Mouse (Mus musculus): ENCODE data around the gene Med14.

Med14 gene

GRCm38 (mm10) chrX:12761626-12762333 lies at the start of gene Med14:
Gene Med14, minus strand, starts transcription at chrX:12762073.
- peak; percentile 88 for DNase-seq (ENCODE audit: low read depth, low spot score)

GRCm38 (mm10) chrX:12800559-12800958 lies 38.7 kb upstream of the Med14 start:
- DNase-seq (ENCODE audit: low read depth, low spot score): no peak

GRCm38 (mm10) chrX:12794842-12795241 lies 33.0 kb upstream of the Med14 start:
- peak; percentile 7 for DNase-seq (ENCODE audit: low read depth, low spot score)

GRCm38 (mm10) chrX:12791674-12792340 lies 29.9 kb upstream of the Med14 start:
- DNase-seq (ENCODE audit: low read depth, low spot score): no peak

GRCm38 (mm10) chrX:12773236-12773635 lies 11.4 kb upstream of the Med14 start:
- no peak for DNase-seq (ENCODE audit: low read depth, low spot score)

- no peak for DNase-seq (ENCODE audit: low read depth, low spot score)
These were observed 9.7 kb upstream of the Med14 start for GRCm38 (mm10) chrX:12771561-12771960.

GRCm38 (mm10) chrX:12768571-12768970 lies 6.7 kb upstream of the Med14 start:
- no peak for DNase-seq (ENCODE audit: low read depth, low spot score)

GRCm38 (mm10) chrX:12766846-12767564 lies 5.1 kb upstream of the Med14 start:
- no peak for DNase-seq (ENCODE audit: low read depth, low spot score)

- DNase-seq (ENCODE audit: low read depth, low spot score): no peak
These were observed 1.4 kb upstream of the Med14 start for GRCm38 (mm10) chrX:12763127-12763834.

- DNase-seq (ENCODE audit: low read depth, low spot score): no peak
These were observed 657 bp upstream of the Med14 start for GRCm38 (mm10) chrX:12762334-12763126.

GRCm38 (mm10) chrX:12761259-12761625 lies 631 bp downstream of the Med14 start:
- peak; percentile 31 for DNase-seq (ENCODE audit: low read depth, low spot score)

GRCm38 (mm10) chrX:12760501-12760900 lies 1.4 kb downstream of the Med14 start:
- no peak for DNase-seq (ENCODE audit: low read depth, low spot score)

- DNase-seq (ENCODE audit: low read depth, low spot score): no peak
These were observed 2.2 kb downstream of the Med14 start for GRCm38 (mm10) chrX:12759625-12760024.

- DNase-seq (ENCODE audit: low read depth, low spot score): no peak
These were observed 14.0 kb downstream of the Med14 start for GRCm38 (mm10) chrX:12747886-12748285.

GRCm38 (mm10) chrX:12746729-12747128 lies 15.1 kb downstream of the Med14 start:
- DNase-seq (ENCODE audit: low read depth, low spot score): no peak

GRCm38 (mm10) chrX:12740396-12740795 lies 21.5 kb downstream of the Med14 start:
- no peak for DNase-seq (ENCODE audit: low read depth, low spot score)

- no peak for DNase-seq (ENCODE audit: low read depth, low spot score)
These were observed 45.8 kb downstream of the Med14 start for GRCm38 (mm10) chrX:12716036-12716435.

GRCm38 (mm10) chrX:12713796-12714195 lies 48.1 kb downstream of the Med14 start:
- no peak for DNase-seq (ENCODE audit: low read depth, low spot score)

GRCm38 (mm10) chrX:12686910-12687309 lies 75.0 kb downstream of the Med14 start:
- DNase-seq (ENCODE audit: low read depth, low spot score): no peak

GRCm38 (mm10) chrX:12686071-12686470 lies 75.8 kb downstream of the Med14 start:
- DNase-seq (ENCODE audit: low read depth, low spot score): no peak

- peak; percentile 46 for DNase-seq (ENCODE audit: low read depth, low spot score)
These were observed 84.5 kb downstream of the Med14 start for GRCm38 (mm10) chrX:12677396-12677795.

Measured in forelimb bud, embryonic 11.5 days (tissue).